Mouse (Mus musculus): ENCODE data around the gene Olfr873. TPM values are rescaled to one million over a fixed set of nuclear protein-coding genes. Genes with fewer than 3 reads are reported as not detected.
"Not testable (repeated sequence)": the region's sequence is repeated elsewhere in the genome, so short reads cannot be mapped to it uniquely, and the experiment has no call there.

Gene Olfr873
- total RNA-seq (2014; rRNA removed) (not detected in 2 replicates), polyA plus RNA-seq (2015; fragmentation: Nextera tagmentation; extraction: Ambion mirVana) (not detected in 2 replicates)

DNA sequence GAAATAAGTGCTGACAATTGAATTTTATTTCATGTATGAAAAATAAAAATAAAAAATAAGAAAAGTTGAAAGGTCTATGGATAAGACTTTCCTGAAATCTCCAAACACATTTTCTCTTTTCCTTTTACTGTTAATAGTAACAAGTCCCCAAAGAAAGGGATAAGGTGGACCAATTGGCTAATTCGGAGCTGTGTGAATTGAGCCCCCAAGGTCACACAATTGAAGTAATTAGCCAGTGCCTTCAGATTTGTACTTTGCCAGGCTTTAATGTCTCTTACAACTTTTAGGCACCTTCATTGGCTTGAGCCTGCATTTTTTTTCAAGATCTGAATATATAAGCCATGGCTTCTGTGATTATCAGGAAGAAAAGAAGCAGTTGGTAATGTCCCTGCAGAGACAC, at the start of gene Olfr873:
TSS of gene Olfr873 (plus strand) at position 301 of the 400 bp plus-strand sequence.
- ATAC-seq: no peak

GRCm38 (mm10) chr9:20282051-20282450, 16.3 kb upstream of the Olfr873 start, which contains the start of gene Olfr39:
Olfr39 (plus strand) TSS chr9:20282351.
- Histone ChIP-seq H3K27ac (no peak within 1 kb of the TSS), H3K9me3 (ENCODE audit: low read length) (no peaks in the 10 kb centered on the region), H3K36me3 (ENCODE audit: insufficient read depth, low read length) (no peaks in the 10 kb centered on the region), H3K9ac (replicated peaks; ENCODE audit: low read length) (no peak within 1 kb of the TSS), H3K27me3 (ENCODE audit: insufficient read depth, low read length) (no peaks in the 10 kb centered on the region), H3K4me1 (ENCODE audit: insufficient read depth, low read length) (no peaks in the 10 kb centered on the region), H3K4me3 (ENCODE audit: low read length) (no peak within 1 kb of the TSS), H3K4me2 (ENCODE audit: low read depth, low read length) (no peak within 1 kb of the TSS)
- no peak for TF ChIP-seq CTCF (IDR thresholded peaks at IDR 0.05; ENCODE audit: low read depth)
- DNase-seq (ENCODE audit: low spot score): no peak
- WGBS: 82% methylated on average over 1 of the region's 1 CpGs
- no peak for ATAC-seq

More for the DNA sequence above, at the start of gene Olfr873:
- Histone ChIP-seq H3K9ac (replicated peaks; ENCODE audit: low read length) (no peak within 1 kb of the TSS), H3K4me2 (ENCODE audit: low read depth, low read length) (no peak within 1 kb of the TSS), H3K4me3 (ENCODE audit: low read length) (no peak within 1 kb of the TSS), H3K4me1 (ENCODE audit: insufficient read depth, low read length) (no peaks in the 10 kb centered on the region), H3K27ac (no peak within 1 kb of the TSS), H3K9me3 (ENCODE audit: low read length) (no peaks in the 10 kb centered on the region), H3K27me3 (ENCODE audit: insufficient read depth, low read length) (no peaks in the 10 kb centered on the region), H3K36me3 (ENCODE audit: insufficient read depth, low read length) (no peaks in the 10 kb centered on the region)
- no peak for DNase-seq (ENCODE audit: low spot score)
- TF ChIP-seq CTCF (IDR thresholded peaks at IDR 0.05; ENCODE audit: low read depth): no peak
- WGBS: 87% methylated on average over 1 of the region's 1 CpGs

- H3K27ac ChIP-seq; H3K9me3 ChIP-seq (ENCODE audit: low read length); H3K9ac ChIP-seq (replicated peaks; ENCODE audit: low read length); H3K27me3 ChIP-seq (ENCODE audit: insufficient read depth, low read length); H3K36me3 ChIP-seq (ENCODE audit: insufficient read depth, low read length); ATAC-seq; H3K4me2 ChIP-seq (ENCODE audit: low read depth, low read length); DNase-seq (ENCODE audit: low spot score); H3K4me1 ChIP-seq (ENCODE audit: insufficient read depth, low read length); H3K4me3 ChIP-seq (ENCODE audit: low read length): not testable (repeated sequence)
- 85% methylated on average over 5 of the region's 5 CpGs for WGBS
Observed at GRCm38 (mm10) chr9:20295562-20295961, 2.8 kb upstream of the Olfr873 start.

GRCm38 (mm10) chr9:20335994-20336393, 37.7 kb downstream of the Olfr873 start, which contains the start of gene Olfr18:
Olfr18 (minus strand) TSS chr9:20336094.
- Histone ChIP-seq H3K27ac (no peak within 1 kb of the TSS), H3K4me3 (ENCODE audit: low read length) (no peak within 1 kb of the TSS), H3K9me3 (ENCODE audit: low read length) (no peaks in the 10 kb centered on the region), H3K9ac (replicated peaks; ENCODE audit: low read length) (no peak within 1 kb of the TSS), H3K36me3 (ENCODE audit: insufficient read depth, low read length) (no peaks in the 10 kb centered on the region), H3K4me2 (ENCODE audit: low read depth, low read length) (no peak within 1 kb of the TSS), H3K27me3 (ENCODE audit: insufficient read depth, low read length) (no peaks in the 10 kb centered on the region), H3K4me1 (ENCODE audit: insufficient read depth, low read length) (no peaks in the 10 kb centered on the region)
- TF ChIP-seq CTCF (IDR thresholded peaks at IDR 0.05; ENCODE audit: low read depth): no peak
- DNase-seq (ENCODE audit: low spot score): no peak
- ATAC-seq: no peak

- H3K27me3 ChIP-seq (ENCODE audit: insufficient read depth, low read length): no peaks in the 10 kb centered on the region
- H3K9me3 ChIP-seq (ENCODE audit: low read length): no peaks in the 10 kb centered on the region
- no peak overlapping the region for H3K4me3 ChIP-seq (ENCODE audit: low read length)
- TF ChIP-seq CTCF (IDR thresholded peaks at IDR 0.05; ENCODE audit: low read depth): no peak
- no peak overlapping the region for H3K27ac ChIP-seq
- no peak for ATAC-seq
- H3K36me3 ChIP-seq (ENCODE audit: insufficient read depth, low read length): peaks cover 27% of the 10 kb centered on the region
- DNase-seq (ENCODE audit: low spot score): no peak
- no peak overlapping the region for H3K9ac ChIP-seq (replicated peaks; ENCODE audit: low read length)
- H3K4me1 ChIP-seq (ENCODE audit: insufficient read depth, low read length): no peaks in the 10 kb centered on the region
- WGBS: 85% methylated on average over 4 of the region's 4 CpGs
- H3K4me2 ChIP-seq (ENCODE audit: low read depth, low read length): no peak overlapping the region
Observed at GRCm38 (mm10) chr9:20348501-20348900, 50.2 kb downstream of the Olfr873 start.

Other genes with a start within 250 kb of the Olfr873 start
- not detected in 2 replicates for gene Olfr867, start 241.0 kb upstream of the Olfr873 start, total RNA-seq (2014; rRNA removed)
- gene Olfr867, start 241.0 kb upstream of the Olfr873 start, polyA plus RNA-seq (2015; fragmentation: Nextera tagmentation; extraction: Ambion mirVana): not detected in 2 replicates
- not detected in 2 replicates for gene Olfr868, start 199.9 kb upstream of the Olfr873 start, total RNA-seq (2014; rRNA removed)
- not detected in 2 replicates for gene Olfr868, start 199.9 kb upstream of the Olfr873 start, polyA plus RNA-seq (2015; fragmentation: Nextera tagmentation; extraction: Ambion mirVana)
- not detected in 2 replicates for gene Olfr869, start 169.5 kb upstream of the Olfr873 start, total RNA-seq (2014; rRNA removed)
- gene Olfr869, start 169.5 kb upstream of the Olfr873 start, polyA plus RNA-seq (2015; fragmentation: Nextera tagmentation; extraction: Ambion mirVana): not detected in 2 replicates
- not detected in 2 replicates for gene Olfr870, start 124.5 kb upstream of the Olfr873 start, total RNA-seq (2014; rRNA removed)
- not detected in 2 replicates for gene Olfr870, start 124.5 kb upstream of the Olfr873 start, polyA plus RNA-seq (2015; fragmentation: Nextera tagmentation; extraction: Ambion mirVana)
- gene Olfr871, start 86.3 kb upstream of the Olfr873 start, total RNA-seq (2014; rRNA removed): not detected in 2 replicates
- gene Olfr871, start 86.3 kb upstream of the Olfr873 start, polyA plus RNA-seq (2015; fragmentation: Nextera tagmentation; extraction: Ambion mirVana): not detected in 2 replicates
- not detected in 2 replicates for gene Olfr872, start 61.4 kb upstream of the Olfr873 start, total RNA-seq (2014; rRNA removed)
- gene Olfr872, start 61.4 kb upstream of the Olfr873 start, polyA plus RNA-seq (2015; fragmentation: Nextera tagmentation; extraction: Ambion mirVana): not detected in 2 replicates
- gene Olfr39, start 16.2 kb upstream of the Olfr873 start, total RNA-seq (2014; rRNA removed): not detected in 2 replicates
- not detected in 2 replicates for gene Olfr39, start 16.2 kb upstream of the Olfr873 start, polyA plus RNA-seq (2015; fragmentation: Nextera tagmentation; extraction: Ambion mirVana)
- not detected in 2 replicates for gene Olfr18, start 37.6 kb downstream of the Olfr873 start, total RNA-seq (2014; rRNA removed)
- 0.06 TPM in 1 of 2 replicates, not detected in the other for gene Olfr18, start 37.6 kb downstream of the Olfr873 start, polyA plus RNA-seq (2015; fragmentation: Nextera tagmentation; extraction: Ambion mirVana)
- gene Zfp560, start 86.6 kb downstream of the Olfr873 start, total RNA-seq (2014; rRNA removed): 9.7 and 24.0 TPM in 2 replicates
- gene Zfp560, start 86.6 kb downstream of the Olfr873 start, polyA plus RNA-seq (2015; fragmentation: Nextera tagmentation; extraction: Ambion mirVana): 72.4 and 78.3 TPM in 2 replicates
- gene Zfp26, start 161.6 kb downstream of the Olfr873 start, total RNA-seq (2014; rRNA removed): 21.4 and 22.1 TPM in 2 replicates
- 8.0 and 11.2 TPM in 2 replicates for gene Zfp26, start 161.6 kb downstream of the Olfr873 start, polyA plus RNA-seq (2015; fragmentation: Nextera tagmentation; extraction: Ambion mirVana)
- gene Zfp426, start 194.2 kb downstream of the Olfr873 start, total RNA-seq (2014; rRNA removed): 48.3 and 57.1 TPM in 2 replicates
- gene Zfp426, start 194.2 kb downstream of the Olfr873 start, polyA plus RNA-seq (2015; fragmentation: Nextera tagmentation; extraction: Ambion mirVana): 22.1 and 23.3 TPM in 2 replicates
- 67.5 and 83.3 TPM in 2 replicates for gene Zfp266, start 222.9 kb downstream of the Olfr873 start, total RNA-seq (2014; rRNA removed)
- gene Zfp266, start 222.9 kb downstream of the Olfr873 start, polyA plus RNA-seq (2015; fragmentation: Nextera tagmentation; extraction: Ambion mirVana): 50.9 and 51.4 TPM in 2 replicates